9 mouse cellular contexts compared by ENCODE assay signal in the genomic region with DNA sequence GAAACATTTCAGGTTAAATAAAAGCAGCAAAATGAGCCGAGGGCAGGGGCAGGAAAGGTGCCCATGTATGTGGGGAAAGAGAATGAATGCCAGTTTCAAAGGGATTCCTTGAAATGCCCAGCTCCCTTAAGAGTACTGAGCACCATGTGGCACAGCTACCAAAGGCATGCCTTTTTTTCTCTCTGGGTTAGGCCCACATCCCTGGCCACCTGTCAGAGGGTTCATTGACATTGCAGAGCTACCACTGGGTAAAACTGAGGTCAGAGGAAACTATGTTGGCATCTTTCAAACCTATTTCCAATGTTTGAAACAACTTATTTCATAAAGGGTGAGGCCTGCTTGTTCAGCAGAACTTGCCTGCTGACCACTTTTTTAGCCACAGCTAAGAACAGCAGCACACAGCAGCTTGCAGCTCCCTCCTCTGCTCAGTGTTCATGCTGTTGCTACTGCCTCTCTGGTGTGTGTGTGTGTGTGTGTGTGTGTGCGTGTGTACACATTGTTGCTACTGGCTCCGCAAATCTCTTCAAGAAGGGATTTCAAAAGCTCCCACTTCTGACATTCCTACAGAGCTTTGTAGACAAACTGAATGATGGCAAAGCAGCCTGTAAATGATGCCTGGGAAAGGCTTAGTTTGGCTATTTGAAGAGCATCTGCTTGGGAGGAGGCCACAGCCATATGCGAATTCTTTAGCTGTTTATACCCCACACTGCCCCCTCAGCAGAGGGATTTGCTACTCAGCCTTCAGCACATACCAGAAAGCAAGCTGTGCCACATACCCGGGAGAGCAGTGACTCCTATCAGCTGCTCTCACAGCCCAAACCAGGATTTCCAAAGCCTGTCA. TPM values are rescaled to one million over a fixed set of nuclear protein-coding genes. Genes with fewer than 3 reads are reported as not detected.
DNase-seq lines count a peak whose midpoint lies in the region; ATAC-seq and TF ChIP-seq lines count a peak whose summit lies in the region.
"Had no signal": no experiment of that assay in that cellular context is flagged by ENCODE, and none has a peak within 500 bp of the region (broad histone marks: within the 10 kb centered on the region; RNA-seq: fewer than 3 reads in every experiment).

No protein-coding gene starts in this region.

- no peaks in the 10 kb centered on the region for H3K9me3 ChIP-seq in kidney, postnatal 0 days (replicated peaks; ENCODE audit: low read length)
- no peaks in the 10 kb centered on the region for H3K9me3 ChIP-seq in forebrain, embryonic 11.5 days (ENCODE audit: control insufficient read depth, low read length)
- H3K9me3 ChIP-seq in neural tube, embryonic 15.5 days (replicated peaks) = no peaks in the 10 kb centered on the region
- no peaks in the 10 kb centered on the region for H3K9me3 ChIP-seq in kidney, embryonic 15.5 days (replicated peaks)
- H3K9me3 ChIP-seq: megakaryocyte, embryonic 14.5 days had no signal

- H3K4me3 ChIP-seq in kidney, postnatal 0 days (replicated peaks; ENCODE audit: low read depth, low read length) = no peak overlapping the region
- H3K4me3 ChIP-seq in forebrain, embryonic 11.5 days (ENCODE audit: low read depth, low read length) = no peak overlapping the region
- no peak overlapping the region for H3K4me3 ChIP-seq in neural tube, embryonic 15.5 days (replicated peaks)
- H3K4me3 ChIP-seq in kidney, embryonic 15.5 days (replicated peaks) = no peak overlapping the region
- H3K4me3 ChIP-seq: megakaryocyte, embryonic 14.5 days had no signal

- H3K27me3 ChIP-seq in kidney, postnatal 0 days (ENCODE audit: insufficient read depth, low read length) = no peaks in the 10 kb centered on the region
- no peaks in the 10 kb centered on the region for H3K27me3 ChIP-seq in forebrain, embryonic 11.5 days (ENCODE audit: control insufficient read depth, insufficient read depth, low read length)
- H3K27me3 ChIP-seq in neural tube, embryonic 15.5 days (replicated peaks) = no peaks in the 10 kb centered on the region
- no peaks in the 10 kb centered on the region for H3K27me3 ChIP-seq in kidney, embryonic 15.5 days
- H3K27me3 ChIP-seq: megakaryocyte, embryonic 14.5 days had no signal

- intact Hi-C loops in left cerebral cortex, postnatal 36 days (cut with DNase I) = no loop called here

- 66% methylated on average over 5 of the region's 5 CpGs for WGBS in kidney, postnatal 0 days
- 65% methylated on average over 5 of the region's 5 CpGs for WGBS in forebrain, embryonic 11.5 days
- WGBS in neural tube, embryonic 15.5 days = 56% methylated on average over 5 of the region's 5 CpGs
- 71% methylated on average over 5 of the region's 5 CpGs for WGBS in kidney, embryonic 15.5 days

- no peak overlapping the region for H3K9ac ChIP-seq in kidney, postnatal 0 days (ENCODE audit: low read depth, low read length)
- H3K9ac ChIP-seq in forebrain, embryonic 11.5 days (ENCODE audit: low read length) = 0 out of 2 replicates have a peak overlapping the region, but pooled peaks have one; percentile 8
- no peak overlapping the region for H3K9ac ChIP-seq in neural tube, embryonic 15.5 days (replicated peaks)
- H3K9ac ChIP-seq in kidney, embryonic 15.5 days = no peak overlapping the region

- H3K4me1 ChIP-seq in kidney, postnatal 0 days (replicated peaks; ENCODE audit: insufficient read depth, low read length) = peaks cover 8% of the 10 kb centered on the region; the same call in 1 of the 2 replicates
- H3K4me1 ChIP-seq in forebrain, embryonic 11.5 days (replicated peaks; ENCODE audit: control insufficient read depth, insufficient read depth, low read length) = 0 out of 2 replicates have a peak, but pooled peaks cover 2% of the 10 kb centered on the region
- peaks cover 40% of the 10 kb centered on the region for H3K4me1 ChIP-seq in neural tube, embryonic 15.5 days
- peaks cover 15% of the 10 kb centered on the region; the same call in 1 of the 2 replicates for H3K4me1 ChIP-seq in kidney, embryonic 15.5 days

- DNase-seq in kidney, postnatal 0 days (ENCODE audit: low spot score) = no peak
- DNase-seq in kidney, postnatal 4 days = no peak
- DNase-seq in forebrain, embryonic 11.5 days (ENCODE audit: low spot score) = no peak
- peak; percentile 46 to 56 for DNase-seq in left cerebral cortex, postnatal 36 days (ENCODE audit: low spot score in 2 of 2)
- no peak for DNase-seq in cerebellum, postnatal 25 days
- no peak for DNase-seq in cerebellum, adult 9-11 months

- TF ChIP-seq CTCF in kidney, postnatal 0 days (IDR thresholded peaks at IDR 0.05; ENCODE audit: low read depth) = no peak

- no peak for ATAC-seq in kidney, postnatal 0 days (replicated peaks; ENCODE audit: low FRiP score, low read depth)
- no peak for ATAC-seq in forebrain, embryonic 11.5 days (replicated peaks; ENCODE audit: low FRiP score)
- ATAC-seq in neural tube, embryonic 15.5 days (ENCODE audit: low FRiP score) = no peak
- no peak for ATAC-seq in kidney, embryonic 15.5 days (replicated peaks; ENCODE audit: low FRiP score)

- H3K36me3 ChIP-seq in kidney, postnatal 0 days (ENCODE audit: insufficient read depth, low read length) = 0 out of 2 replicates have a peak, but pooled peaks cover 6% of the 10 kb centered on the region
- no peaks in the 10 kb centered on the region for H3K36me3 ChIP-seq in forebrain, embryonic 11.5 days (ENCODE audit: control insufficient read depth, insufficient read depth, low read length)
- H3K36me3 ChIP-seq in neural tube, embryonic 15.5 days = no peaks in the 10 kb centered on the region
- peaks cover 38% of the 10 kb centered on the region for H3K36me3 ChIP-seq in kidney, embryonic 15.5 days

- peak overlapping the region; percentile 20; the same call in 1 of the 2 replicates for H3K27ac ChIP-seq in kidney, postnatal 0 days
- H3K27ac ChIP-seq in forebrain, embryonic 11.5 days (ENCODE audit: low read depth, low read length) = no peak overlapping the region
- peak overlapping the region; percentile 34 for H3K27ac ChIP-seq in neural tube, embryonic 15.5 days (replicated peaks)
- H3K27ac ChIP-seq in kidney, embryonic 15.5 days = no peak overlapping the region

- H3K4me2 ChIP-seq in kidney, postnatal 0 days (ENCODE audit: low read length) = no peak overlapping the region
- no peak overlapping the region for H3K4me2 ChIP-seq in forebrain, embryonic 11.5 days (ENCODE audit: low read depth, low read length, severe bottlenecking)
- no peak overlapping the region for H3K4me2 ChIP-seq in neural tube, embryonic 15.5 days
- H3K4me2 ChIP-seq in kidney, embryonic 15.5 days = no peak overlapping the region

RNA-seq across cellular contexts. Expression of a gene that starts 59.4 kb away (rescaled TPM):
- 29.9 and 30.2 TPM in 2 replicates for polyA plus RNA-seq in kidney, postnatal 0 days (2015; fragmentation: Nextera tagmentation; extraction: Ambion mirVana)
- 38.6 and 42.7 TPM in 2 replicates for polyA plus RNA-seq in forebrain, embryonic 11.5 days (2014; fragmentation: Nextera tagmentation; extraction: Ambion mirVana)
- total RNA-seq in left cerebral cortex, postnatal 36 days (2021) = 10 to 100 TPM; 37.4 to 45.4 TPM
- polyA plus RNA-seq in neural tube, embryonic 15.5 days (2015; fragmentation: Nextera tagmentation; extraction: Ambion mirVana) = 26.6 and 29.6 TPM in 2 replicates
- polyA plus RNA-seq in kidney, embryonic 15.5 days (2015; fragmentation: Nextera tagmentation; extraction: Ambion mirVana) = 44.5 and 46.9 TPM in 2 replicates

Comparison
In these comparisons a context has a peak if more than half of its experiments do, and no peak if none do; other contexts are left out.
1. H3K27ac ChIP-seq: peak in kidney, postnatal 0 days (single experiment) and neural tube, embryonic 15.5 days (single experiment); none in forebrain, embryonic 11.5 days (single experiment) and kidney, embryonic 15.5 days (single experiment).
2. DNase-seq: peak in left cerebral cortex, postnatal 36 days (2 of 2); none in kidney, postnatal 0 days (single experiment), kidney, postnatal 4 days (0 of 2), forebrain, embryonic 11.5 days (single experiment), cerebellum, postnatal 25 days (0 of 2) and cerebellum, adult 9-11 months (single experiment).